Mouse (Mus musculus): ENCODE measurements around the gene Olfr221. TPM values are rescaled to one million over a fixed set of nuclear protein-coding genes. Genes with fewer than 3 reads are reported as not detected.
"Not testable (repeated sequence)": the region's sequence is repeated elsewhere in the genome, so short reads cannot be mapped to it uniquely, and the experiment has no call there.

Gene Olfr221
- polyA plus RNA-seq (2014; fragmentation: Nextera tagmentation; extraction: Ambion mirVana): not detected in 2 replicates

DNA sequence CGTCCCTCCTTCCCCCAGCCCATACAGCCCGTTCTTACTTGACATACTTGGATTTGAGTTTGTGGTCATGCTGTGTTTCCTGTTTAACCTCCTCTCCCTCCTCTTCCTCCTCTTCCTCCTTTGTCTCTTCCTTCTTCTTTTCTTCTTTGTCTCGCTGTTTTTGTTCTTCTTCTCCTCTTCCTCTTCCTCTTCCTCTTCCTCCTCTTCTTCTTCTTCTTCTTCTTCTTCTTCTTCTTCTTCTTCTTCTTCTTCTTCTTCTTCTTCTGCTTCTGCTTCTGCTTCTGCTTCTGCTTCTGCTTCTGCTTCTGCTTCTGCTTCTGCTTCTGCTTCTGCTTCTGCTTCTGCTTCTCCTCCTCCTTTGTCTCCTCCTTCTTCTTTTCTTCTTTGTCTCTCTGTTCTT, at the start of gene Olfr221:
Gene Olfr221 (minus strand): TSS at position 101 of the 400 bp plus-strand sequence.
- not testable (repeated sequence) for ATAC-seq (ENCODE audit: low FRiP score)
- WGBS: 55% methylated on average over 3 of the region's 3 CpGs

GRCm38 (mm10) chr14:52083083-52083482, 40.8 kb upstream of the Olfr221 start:
- DNase-seq (ENCODE audit: low spot score, missing footprints) (no peak), ATAC-seq (ENCODE audit: low FRiP score) (no peak)
- Histone ChIP-seq H3K9me3 (ENCODE audit: control insufficient read depth, low read length) (no peaks in the 10 kb centered on the region), H3K9ac (ENCODE audit: low read length) (no peak overlapping the region), H3K4me1 (ENCODE audit: control insufficient read depth, insufficient read depth, low read length) (no peaks in the 10 kb centered on the region), H3K36me3 (ENCODE audit: control insufficient read depth, insufficient read depth, low read length) (peaks cover 13% of the 10 kb centered on the region), H3K27me3 (ENCODE audit: control insufficient read depth, insufficient read depth, low read length) (no peaks in the 10 kb centered on the region), H3K4me2 (no peak overlapping the region), H3K4me3 (ENCODE audit: low read depth, low read length) (no peak overlapping the region), H3K27ac (ENCODE audit: low read depth, low read length) (no peak overlapping the region)

More for the DNA sequence above, at the start of gene Olfr221:
- not testable (repeated sequence) for H3K36me3 ChIP-seq (ENCODE audit: control insufficient read depth, insufficient read depth, low read length); DNase-seq (ENCODE audit: low spot score, missing footprints); H3K27ac ChIP-seq (ENCODE audit: low read depth, low read length); H3K9me3 ChIP-seq (ENCODE audit: control insufficient read depth, low read length); H3K27me3 ChIP-seq (ENCODE audit: control insufficient read depth, insufficient read depth, low read length); H3K4me3 ChIP-seq (ENCODE audit: low read depth, low read length); H3K9ac ChIP-seq (ENCODE audit: low read length); H3K4me1 ChIP-seq (ENCODE audit: control insufficient read depth, insufficient read depth, low read length); H3K4me2 ChIP-seq

- no peak for DNase-seq (ENCODE audit: low spot score, missing footprints)
- H3K27me3 ChIP-seq (ENCODE audit: control insufficient read depth, insufficient read depth, low read length): no peaks in the 10 kb centered on the region
- no peaks in the 10 kb centered on the region for H3K9me3 ChIP-seq (ENCODE audit: control insufficient read depth, low read length)
- WGBS: 95% methylated on average over 15 of the region's 15 CpGs
- H3K27ac ChIP-seq (ENCODE audit: low read depth, low read length): no peak overlapping the region
- ATAC-seq (ENCODE audit: low FRiP score): peak; percentile 59; the same call in 1 of the 2 replicates
- no peak overlapping the region for H3K4me3 ChIP-seq (ENCODE audit: low read depth, low read length)
- no peak overlapping the region for H3K4me2 ChIP-seq
- H3K9ac ChIP-seq (ENCODE audit: low read length): no peak overlapping the region
- H3K4me1 ChIP-seq (ENCODE audit: control insufficient read depth, insufficient read depth, low read length): no peaks in the 10 kb centered on the region
- peaks cover 17% of the 10 kb centered on the region for H3K36me3 ChIP-seq (ENCODE audit: control insufficient read depth, insufficient read depth, low read length)
These were observed 29.4 kb upstream of the Olfr221 start for GRCm38 (mm10) chr14:52071599-52072137.

GRCm38 (mm10) chr14:52066135-52066534, 23.9 kb upstream of the Olfr221 start:
- Histone ChIP-seq H3K9ac (ENCODE audit: low read length) (no peak overlapping the region), H3K27ac (ENCODE audit: low read depth, low read length) (no peak overlapping the region), H3K9me3 (ENCODE audit: control insufficient read depth, low read length) (no peaks in the 10 kb centered on the region), H3K36me3 (ENCODE audit: control insufficient read depth, insufficient read depth, low read length) (no peaks in the 10 kb centered on the region), H3K27me3 (ENCODE audit: control insufficient read depth, insufficient read depth, low read length) (no peaks in the 10 kb centered on the region), H3K4me3 (ENCODE audit: low read depth, low read length) (no peak overlapping the region), H3K4me1 (ENCODE audit: control insufficient read depth, insufficient read depth, low read length) (no peaks in the 10 kb centered on the region), H3K4me2 (no peak overlapping the region)
- no peak for ATAC-seq (ENCODE audit: low FRiP score)
- no peak for DNase-seq (ENCODE audit: low spot score, missing footprints)
- WGBS: 67% methylated on average over 4 of the region's 4 CpGs

DNA sequence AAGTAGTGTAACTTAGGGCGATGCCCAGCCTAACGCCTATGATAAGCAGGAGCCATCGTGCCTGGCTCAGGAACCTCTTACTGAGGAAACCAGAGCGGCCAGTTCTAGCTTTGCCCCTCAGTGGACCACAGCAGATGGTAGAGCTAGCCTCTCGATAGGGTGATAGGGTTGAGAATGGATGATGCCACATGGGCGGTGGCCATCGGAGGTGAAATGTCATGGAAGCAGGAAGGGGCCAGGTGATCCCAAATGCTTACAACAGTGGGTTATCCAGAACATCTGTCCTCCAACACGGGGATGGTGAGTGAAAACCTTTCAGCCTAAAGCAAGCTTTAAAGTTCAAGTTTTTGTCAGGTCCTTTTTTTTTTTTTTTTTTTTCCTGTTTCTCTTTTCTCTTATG, 19.5 kb upstream of the Olfr221 start:
- Histone ChIP-seq H3K4me3 (ENCODE audit: low read depth, low read length) (no peak overlapping the region), H3K4me1 (ENCODE audit: control insufficient read depth, insufficient read depth, low read length) (no peaks in the 10 kb centered on the region), H3K36me3 (ENCODE audit: control insufficient read depth, insufficient read depth, low read length) (no peaks in the 10 kb centered on the region), H3K9me3 (ENCODE audit: control insufficient read depth, low read length) (no peaks in the 10 kb centered on the region), H3K9ac (ENCODE audit: low read length) (no peak overlapping the region), H3K27me3 (ENCODE audit: control insufficient read depth, insufficient read depth, low read length) (no peaks in the 10 kb centered on the region), H3K27ac (ENCODE audit: low read depth, low read length) (no peak overlapping the region), H3K4me2 (no peak overlapping the region)
- ATAC-seq (ENCODE audit: low FRiP score) (no peak), DNase-seq (ENCODE audit: low spot score, missing footprints) (peak; percentile 8)
- WGBS: 84% methylated on average over 8 of the region's 8 CpGs

- H3K9ac ChIP-seq (ENCODE audit: low read length): no peak overlapping the region
- no peaks in the 10 kb centered on the region for H3K9me3 ChIP-seq (ENCODE audit: control insufficient read depth, low read length)
- 91% methylated on average over 1 of the region's 1 CpGs for WGBS
- H3K4me2 ChIP-seq: no peak overlapping the region
- no peak overlapping the region for H3K4me3 ChIP-seq (ENCODE audit: low read depth, low read length)
- no peaks in the 10 kb centered on the region for H3K27me3 ChIP-seq (ENCODE audit: control insufficient read depth, insufficient read depth, low read length)
- H3K36me3 ChIP-seq (ENCODE audit: control insufficient read depth, insufficient read depth, low read length): no peaks in the 10 kb centered on the region
- no peaks in the 10 kb centered on the region for H3K4me1 ChIP-seq (ENCODE audit: control insufficient read depth, insufficient read depth, low read length)
- DNase-seq (ENCODE audit: low spot score, missing footprints) (no peak), ATAC-seq (ENCODE audit: low FRiP score) (no peak)
- no peak overlapping the region for H3K27ac ChIP-seq (ENCODE audit: low read depth, low read length)
These were observed 18.5 kb upstream of the Olfr221 start for GRCm38 (mm10) chr14:52060800-52061199.

DNA sequence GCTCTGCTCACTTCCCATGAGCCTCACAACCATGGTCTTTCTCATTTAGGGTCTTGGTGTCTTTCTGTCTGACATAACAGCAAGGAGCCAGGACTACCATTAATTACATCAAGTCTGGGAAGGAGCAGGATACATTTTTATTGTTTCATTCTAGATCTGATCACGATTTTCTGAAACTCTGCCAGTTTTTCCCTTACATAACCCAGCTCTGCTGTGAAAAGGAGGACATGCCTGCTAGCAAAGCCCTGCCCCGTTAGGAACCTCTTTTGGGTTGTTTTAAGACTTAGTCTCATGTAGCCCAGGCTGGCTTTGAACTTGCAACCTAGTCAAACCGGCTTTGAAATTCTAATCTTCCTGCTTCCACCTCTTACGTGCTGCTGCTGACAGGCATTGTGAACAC, 17.7 kb upstream of the Olfr221 start:
- no peak overlapping the region for H3K4me2 ChIP-seq
- DNase-seq (ENCODE audit: low spot score, missing footprints): no peak
- no peak overlapping the region for H3K4me3 ChIP-seq (ENCODE audit: low read depth, low read length)
- H3K9me3 ChIP-seq (ENCODE audit: control insufficient read depth, low read length): no peaks in the 10 kb centered on the region
- no peaks in the 10 kb centered on the region for H3K36me3 ChIP-seq (ENCODE audit: control insufficient read depth, insufficient read depth, low read length)
- no peak overlapping the region for H3K27ac ChIP-seq (ENCODE audit: low read depth, low read length)
- ATAC-seq (ENCODE audit: low FRiP score): no peak
- 71% methylated on average over 4 of the region's 4 CpGs for WGBS
- H3K27me3 ChIP-seq (ENCODE audit: control insufficient read depth, insufficient read depth, low read length): no peaks in the 10 kb centered on the region
- H3K9ac ChIP-seq (ENCODE audit: low read length): no peak overlapping the region
- no peaks in the 10 kb centered on the region for H3K4me1 ChIP-seq (ENCODE audit: control insufficient read depth, insufficient read depth, low read length)

DNA sequence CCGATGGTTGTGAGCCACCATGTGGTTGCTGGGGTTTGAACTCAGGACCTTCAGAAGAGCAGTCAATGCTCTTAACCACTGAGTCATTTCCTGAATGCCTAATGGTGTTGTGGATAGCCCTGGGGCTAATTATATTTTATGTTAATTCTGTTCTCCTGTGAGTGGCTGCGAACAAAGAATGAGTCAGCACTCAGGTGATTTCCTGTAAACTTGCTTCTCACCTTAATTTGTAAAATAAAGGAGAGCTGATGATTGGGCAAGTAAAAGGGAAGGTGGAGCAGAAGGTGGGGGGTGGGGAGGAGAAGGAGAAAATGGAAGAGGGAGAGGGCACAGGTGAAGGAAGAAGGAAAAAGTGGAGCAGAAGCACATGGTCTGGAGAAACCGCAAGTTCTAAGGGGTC, 10.5 kb upstream of the Olfr221 start:
- not testable (repeated sequence) for H3K36me3 ChIP-seq (ENCODE audit: control insufficient read depth, insufficient read depth, low read length); ATAC-seq (ENCODE audit: low FRiP score); H3K4me1 ChIP-seq (ENCODE audit: control insufficient read depth, insufficient read depth, low read length); H3K27ac ChIP-seq (ENCODE audit: low read depth, low read length); H3K4me3 ChIP-seq (ENCODE audit: low read depth, low read length); H3K27me3 ChIP-seq (ENCODE audit: control insufficient read depth, insufficient read depth, low read length); H3K9ac ChIP-seq (ENCODE audit: low read length); H3K9me3 ChIP-seq (ENCODE audit: control insufficient read depth, low read length); H3K4me2 ChIP-seq
- WGBS: 98% methylated on average over 3 of the region's 3 CpGs
- DNase-seq (ENCODE audit: low spot score, missing footprints): peak; percentile 4

GRCm38 (mm10) chr14:52045966-52046565, 3.8 kb upstream of the Olfr221 start:
- H3K27ac ChIP-seq (ENCODE audit: low read depth, low read length): no peak overlapping the region
- H3K36me3 ChIP-seq (ENCODE audit: control insufficient read depth, insufficient read depth, low read length): no peaks in the 10 kb centered on the region
- ATAC-seq (ENCODE audit: low FRiP score) (peak; percentile 46; the same call in 1 of the 2 replicates), DNase-seq (ENCODE audit: low spot score, missing footprints) (peak; percentile 89)
- no peak overlapping the region for H3K9ac ChIP-seq (ENCODE audit: low read length)
- no peak overlapping the region for H3K4me3 ChIP-seq (ENCODE audit: low read depth, low read length)
- H3K4me1 ChIP-seq (ENCODE audit: control insufficient read depth, insufficient read depth, low read length): peaks cover 3% of the 10 kb centered on the region; the same call in 1 of the 2 replicates
- H3K27me3 ChIP-seq (ENCODE audit: control insufficient read depth, insufficient read depth, low read length): no peaks in the 10 kb centered on the region
- 51% methylated on average over 9 of the region's 9 CpGs for WGBS
- H3K9me3 ChIP-seq (ENCODE audit: control insufficient read depth, low read length): no peaks in the 10 kb centered on the region
- H3K4me2 ChIP-seq: no peak overlapping the region
